Mouse (Mus musculus): ENCODE data around the gene Dis3l2.
A peak's percentile ranks its signal among the peaks of the same experiment; 100 is the strongest.

Gene Dis3l2

GRCm38 (mm10) chr1:86916355-86916984 lies 212.9 kb downstream of the Dis3l2 start:
- no peak for DNase-seq

GRCm38 (mm10) chr1:86925776-86926175 lies 222.2 kb downstream of the Dis3l2 start:
- DNase-seq: no peak

- no peak for DNase-seq
These were observed 228.2 kb downstream of the Dis3l2 start for GRCm38 (mm10) chr1:86931606-86932379.

GRCm38 (mm10) chr1:86932810-86933209 lies 229.2 kb downstream of the Dis3l2 start:
- DNase-seq: no peak

GRCm38 (mm10) chr1:86933656-86934055 lies 230.0 kb downstream of the Dis3l2 start:
- no peak for DNase-seq

- DNase-seq: no peak
These were observed 248.0 kb downstream of the Dis3l2 start for GRCm38 (mm10) chr1:86951501-86952205.

- no peak for DNase-seq
These were observed 252.2 kb downstream of the Dis3l2 start for GRCm38 (mm10) chr1:86955801-86956200.

- peak; percentile 33 to 37 for DNase-seq
These were observed 264.8 kb downstream of the Dis3l2 start for GRCm38 (mm10) chr1:86968261-86968964.

- DNase-seq: peak in 1 of 2 experiments; percentile 19
These were observed 265.6 kb downstream of the Dis3l2 start for GRCm38 (mm10) chr1:86969173-86969725.

GRCm38 (mm10) chr1:86972693-86973092 lies 269.1 kb downstream of the Dis3l2 start:
- DNase-seq: no peak

GRCm38 (mm10) chr1:86977018-86977417 lies 273.4 kb downstream of the Dis3l2 start:
- no peak for DNase-seq

- DNase-seq: no peak
These were observed 282.8 kb downstream of the Dis3l2 start for GRCm38 (mm10) chr1:86986372-86986771.

- no peak for DNase-seq
These were observed 289.2 kb downstream of the Dis3l2 start for GRCm38 (mm10) chr1:86992849-86993248.

- DNase-seq: no peak
These were observed 290.4 kb downstream of the Dis3l2 start for GRCm38 (mm10) chr1:86994023-86994422.

GRCm38 (mm10) chr1:86998051-86998450 lies 294.4 kb downstream of the Dis3l2 start:
- DNase-seq: no peak

GRCm38 (mm10) chr1:87001365-87001764 lies 297.8 kb downstream of the Dis3l2 start:
- DNase-seq: no peak

- DNase-seq: no peak
These were observed 299.0 kb downstream of the Dis3l2 start for GRCm38 (mm10) chr1:87002545-87003168.

- DNase-seq: no peak
These were observed 299.6 kb downstream of the Dis3l2 start for GRCm38 (mm10) chr1:87003169-87003552.

GRCm38 (mm10) chr1:87006425-87006824 lies 302.8 kb downstream of the Dis3l2 start:
- DNase-seq: no peak

GRCm38 (mm10) chr1:87008211-87008610 lies 304.6 kb downstream of the Dis3l2 start:
- no peak for DNase-seq

- no peak for DNase-seq
These were observed 305.5 kb downstream of the Dis3l2 start for GRCm38 (mm10) chr1:87009156-87009555.

GRCm38 (mm10) chr1:87010629-87011330 lies 307.2 kb downstream of the Dis3l2 start:
- DNase-seq: peak in 1 of 2 experiments; percentile 28

All from cerebellum, postnatal 14 days (tissue).